Mouse (Mus musculus) liver, embryonic 13.5 days (tissue): ENCODE measurements at regions not wholly inside any gene's neighbourhood (a gene's known extent, or its start where the extent isn't known, plus 50 kb on each side); places are given as distances from the start of the nearest gene placed in this dataset.

Experiments
- ATAC-seq: fragments of 200-750 bp; cut with Nextera tagmentation; 2 replicates; pipeline ENCODE4 v1.8.0; 2017; ENCODE audit warnings: low read depth, mild to moderate bottlenecking, moderate number of reproducible peaks, moderate library complexity
- DNase-seq: peaks from one replicate; pipeline ENCODE4 v3.0.0; 2022
- H3K27ac ChIP-seq: fragments of 300-500 bp; sonication (generic); 2 replicates; pipeline ENCODE4 v1.5.1; 2015; ENCODE audit warnings: moderate library complexity, mild to moderate bottlenecking, inconsistent platforms
- H3K27me3 ChIP-seq: fragments of 300-500 bp; sonication (generic); 2 replicates; pipeline ENCODE4 v1.6.1; 2015; ENCODE audit warnings: mild to moderate bottlenecking, inconsistent platforms
- H3K36me3 ChIP-seq: fragments of 300-500 bp; sonication (generic); 2 replicates; pipeline ENCODE4 v1.6.1; 2015; ENCODE audit warnings: mild to moderate bottlenecking, inconsistent platforms
- H3K4me1 ChIP-seq: fragments of 300-500 bp; sonication (generic); replicated peaks from 2 replicates; pipeline ENCODE4 v1.6.1; 2015; ENCODE audit warnings: inconsistent platforms
- H3K4me2 ChIP-seq: fragments of 300-500 bp; sonication (generic); 2 replicates; pipeline ENCODE4 v1.6.1; 2015; ENCODE audit warnings: inconsistent platforms, mild to moderate bottlenecking, moderate library complexity
- H3K4me3 ChIP-seq: fragments of 300-500 bp; sonication (generic); replicated peaks from 2 replicates; pipeline ENCODE4 v1.5.1; 2015; ENCODE audit warnings: mild to moderate bottlenecking, inconsistent platforms
- H3K9ac ChIP-seq: fragments of 300-500 bp; sonication (generic); 2 replicates; pipeline ENCODE4 v1.6.1; 2015; ENCODE audit warnings: mild to moderate bottlenecking, inconsistent platforms
- H3K9me3 ChIP-seq: fragments of 300-500 bp; sonication (generic); replicated peaks from 2 replicates; pipeline ENCODE4 v1.6.1; 2016; ENCODE audit warnings: inconsistent platforms
- WGBS: fragments of 180-500 bp; shearing (Covaris S2); methylation state at CpG from one replicate; pipeline ENCODE4 v1.1.7; 2015; ENCODE audit not compliant: insufficient replicate concordance; 5-methylcytosine and 5-hydroxymethylcytosine counted together

GRCm38 (mm10) chr16:18715381-18715780 is 61.3 kb upstream of the Cldn5 start:
- DNase-seq, result no peak
- Histone ChIP-seq H3K27me3 (no peaks in the 10 kb centered on the region), H3K36me3 (no peaks in the 10 kb centered on the region), H3K4me1 (no peaks in the 10 kb centered on the region; the same call in 1 of the 2 replicates), H3K4me3 (no peak overlapping the region), H3K9me3 (no peaks in the 10 kb centered on the region), H3K9ac (no peak overlapping the region), H3K27ac (no peak overlapping the region), H3K4me2 (no peak overlapping the region)
- WGBS, result 47% methylated on average over 3 of the region's 3 CpGs
- ATAC-seq, result no peak

GRCm38 (mm10) chr16:18718040-18718439 is 58.6 kb upstream of the Cldn5 start:
- Histone ChIP-seq H3K9ac (no peak overlapping the region), H3K9me3 (no peaks in the 10 kb centered on the region), H3K4me1 (no peaks in the 10 kb centered on the region; the same call in 1 of the 2 replicates), H3K27me3 (peaks cover 2% of the 10 kb centered on the region; the same call in 1 of the 2 replicates), H3K27ac (no peak overlapping the region), H3K36me3 (no peaks in the 10 kb centered on the region), H3K4me3 (no peak overlapping the region), H3K4me2 (no peak overlapping the region)
- WGBS, result 2% methylated on average over 2 of the region's 2 CpGs
- ATAC-seq (no peak), DNase-seq (no peak)

- no peaks in the 10 kb centered on the region for H3K9me3 ChIP-seq
- H3K36me3 ChIP-seq, result no peaks in the 10 kb centered on the region
- H3K27ac ChIP-seq, result no peak overlapping the region
- no peak overlapping the region for H3K4me3 ChIP-seq
- H3K9ac ChIP-seq, result no peak overlapping the region
- WGBS, result 63% methylated on average over 13 of the region's 13 CpGs
- no peaks in the 10 kb centered on the region; the same call in 1 of the 2 replicates for H3K4me1 ChIP-seq
- ATAC-seq (no peak), DNase-seq (no peak)
- peaks cover 6% of the 10 kb centered on the region; the same call in 1 of the 2 replicates for H3K27me3 ChIP-seq
- H3K4me2 ChIP-seq, result no peak overlapping the region
Observed at GRCm38 (mm10) chr16:18720433-18721233, 56.0 kb upstream of the Cldn5 start.

GRCm38 (mm10) chr16:18723186-18723843 is 53.3 kb upstream of the Cldn5 start:
- Histone ChIP-seq H3K9ac (no peak overlapping the region), H3K9me3 (no peaks in the 10 kb centered on the region), H3K4me2 (no peak overlapping the region), H3K27me3 (peaks cover 6% of the 10 kb centered on the region; the same call in 1 of the 2 replicates), H3K27ac (no peak overlapping the region), H3K36me3 (no peaks in the 10 kb centered on the region), H3K4me3 (no peak overlapping the region), H3K4me1 (no peaks in the 10 kb centered on the region)
- WGBS, result 40% methylated on average over 3 of the region's 3 CpGs
- no peak for DNase-seq
- no peak for ATAC-seq

GRCm38 (mm10) chr16:18723874-18724273 is 52.8 kb upstream of the Cldn5 start:
- H3K9me3 ChIP-seq, result no peaks in the 10 kb centered on the region
- peaks cover 6% of the 10 kb centered on the region; the same call in 1 of the 2 replicates for H3K27me3 ChIP-seq
- no peak overlapping the region for H3K27ac ChIP-seq
- ATAC-seq (no peak), DNase-seq (no peak)
- H3K4me3 ChIP-seq, result no peak overlapping the region
- H3K9ac ChIP-seq, result no peak overlapping the region
- no peaks in the 10 kb centered on the region for H3K4me1 ChIP-seq
- no peaks in the 10 kb centered on the region for H3K36me3 ChIP-seq
- H3K4me2 ChIP-seq, result no peak overlapping the region
- WGBS, result 23% methylated on average over 3 of the region's 3 CpGs

- H3K4me2 ChIP-seq, result no peak overlapping the region
- H3K9ac ChIP-seq, result no peak overlapping the region
- no peak for ATAC-seq
- no peaks in the 10 kb centered on the region for H3K36me3 ChIP-seq
- H3K27ac ChIP-seq, result no peak overlapping the region
- H3K4me3 ChIP-seq, result no peak overlapping the region
- peaks cover 6% of the 10 kb centered on the region; the same call in 1 of the 2 replicates for H3K27me3 ChIP-seq
- H3K4me1 ChIP-seq, result no peaks in the 10 kb centered on the region
- no peaks in the 10 kb centered on the region for H3K9me3 ChIP-seq
- no peak for DNase-seq
- 27% methylated on average over 6 of the region's 6 CpGs for whole genome bisulfite sequencing
Observed at GRCm38 (mm10) chr16:18724706-18725105, 51.9 kb upstream of the Cldn5 start.
